Mouse (Mus musculus) lung, adult 2 months (tissue): Measurements from ENCODE around the gene Rbm28. TPM values are rescaled to one million over a fixed set of nuclear protein-coding genes. Genes with fewer than 3 reads are reported as not detected.

Source experiments
- DNase-seq: peaks from one replicate; pipeline ENCODE4 v3.0.0; 2022
- H3K4me1 ChIP-seq: fragments of 200-500 bp; 2 replicates; pipeline ENCODE4 v1.6.1; 2011; ENCODE audit warnings: low read length; ENCODE audit not compliant: control insufficient read depth, insufficient read depth
- H3K4me3 ChIP-seq: fragments of 200-500 bp; replicated peaks from 2 replicates; pipeline ENCODE3; 2011; ENCODE audit warnings: low read depth, mild to moderate bottlenecking, control low read depth, low read length; ENCODE audit errors: extremely low read depth
- CTCF ChIP-seq: fragments of 200-500 bp; IDR thresholded peaks from 2 replicates; pipeline ENCODE4 v1.5.1; 2011; ENCODE audit warnings: mild to moderate bottlenecking, low read length, control low read depth; ENCODE audit not compliant: insufficient read depth
- POLR2A ChIP-seq: fragments of 200-500 bp; IDR thresholded peaks from 2 replicates; pipeline ENCODE4 v1.6.1; 2011; ENCODE audit warnings: low read depth, mild to moderate bottlenecking, control low read depth, low read length, borderline replicate concordance; ENCODE audit errors: extremely low read depth
- WGBS: fragments of 180-500 bp; shearing (Covaris S2); methylation state at CpG from one replicate; pipeline ENCODE4 v1.1.7; 2018; 5-methylcytosine and 5-hydroxymethylcytosine counted together
- polyA plus RNA-seq: library from polyadenylated mRNA; depleted of rRNA; stranded (reverse); fragments of >200 nt; gene quantifications from 2 replicates; pipeline ENCODE4 v1.2.3, GENCODE M21; 2012

Rbm28 gene
- polyA plus RNA-seq, 1 experiment = 10.8 TPM

- peak; percentile 51 for DNase-seq
- Histone ChIP-seq H3K4me1 (peaks cover 3% of the 10 kb centered on the region), H3K4me3 (no peak overlapping the region)
- TF ChIP-seq POLR2A (no peak), CTCF (peak; percentile 96)
- 55% methylated on average over 15 of the region's 15 CpGs for WGBS
These were observed 40.3 kb upstream of the Rbm28 start for GRCm38 (mm10) chr6:29204932-29205614.

GRCm38 (mm10) chr6:29203861-29204585 is 39.2 kb upstream of the Rbm28 start:
- no peak overlapping the region for H3K4me3 ChIP-seq
- WGBS = 76% methylated on average over 6 of the region's 6 CpGs
- no peak for DNase-seq
- TF ChIP-seq CTCF (no peak), POLR2A (no peak)
- H3K4me1 ChIP-seq = peaks cover 3% of the 10 kb centered on the region

- Histone ChIP-seq H3K4me1 (peaks cover 3% of the 10 kb centered on the region), H3K4me3 (no peak overlapping the region)
- DNase-seq = no peak
- no peak for TF ChIP-seq CTCF
- no peak for TF ChIP-seq POLR2A
- WGBS = 89% methylated on average over 13 of the region's 13 CpGs
These were observed 38.3 kb upstream of the Rbm28 start for GRCm38 (mm10) chr6:29203096-29203495.

DNA sequence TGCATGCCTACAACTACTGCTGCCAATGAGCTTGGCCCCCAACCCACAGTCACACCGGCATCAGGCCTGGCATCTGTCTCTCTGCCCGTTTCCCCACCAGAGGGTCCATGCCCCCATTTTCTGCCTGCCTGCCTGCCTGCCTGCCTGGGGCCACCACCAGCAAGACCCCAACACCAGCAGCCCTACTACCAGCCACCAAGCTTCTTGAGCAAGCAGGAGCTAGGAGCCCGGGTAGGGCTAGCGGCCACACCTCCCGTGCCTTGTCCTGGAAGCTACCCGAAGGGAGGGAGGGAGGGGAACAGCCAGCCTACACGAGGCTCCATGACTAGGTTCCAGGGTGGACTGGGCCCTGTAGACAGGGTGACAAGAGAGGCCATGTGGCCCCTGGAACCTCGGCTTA is 37.2 kb upstream of the Rbm28 start:
- DNase-seq = no peak
- Histone ChIP-seq H3K4me3 (no peak overlapping the region), H3K4me1 (peaks cover 3% of the 10 kb centered on the region)
- WGBS = 87% methylated on average over 7 of the region's 8 CpGs
- TF ChIP-seq CTCF = no peak
- no peak for TF ChIP-seq POLR2A

GRCm38 (mm10) chr6:29201341-29201740 is 36.5 kb upstream of the Rbm28 start:
- DNase-seq = no peak
- whole genome bisulfite sequencing = 89% methylated on average over 5 of the region's 5 CpGs
- no peak overlapping the region for H3K4me3 ChIP-seq
- peaks cover 3% of the 10 kb centered on the region for H3K4me1 ChIP-seq
- no peak for TF ChIP-seq CTCF
- TF ChIP-seq POLR2A = no peak

DNA sequence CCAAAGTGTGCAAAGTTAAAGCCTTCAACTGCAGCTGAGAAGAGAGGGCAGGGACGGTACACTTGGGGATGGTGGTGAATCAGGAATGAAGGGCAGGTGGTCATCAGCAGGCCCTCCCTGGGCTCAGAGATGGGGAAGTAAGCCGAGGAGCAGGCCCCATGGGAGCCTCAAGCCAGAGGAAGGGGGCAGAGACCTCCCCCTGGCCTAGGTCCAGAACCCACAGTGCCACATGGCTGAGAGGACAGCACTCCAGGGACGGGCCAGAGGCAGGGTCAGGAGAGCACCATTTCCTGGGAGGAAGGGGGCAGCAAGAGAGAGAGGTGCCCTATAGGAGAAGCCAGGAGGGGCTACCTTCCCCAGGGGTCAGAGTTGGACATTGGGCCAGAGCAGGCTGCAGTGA is 35.7 kb upstream of the Rbm28 start:
- no peak overlapping the region for H3K4me3 ChIP-seq
- H3K4me1 ChIP-seq = 0 out of 2 replicates have a peak, but pooled peaks cover 3% of the 10 kb centered on the region
- WGBS = 63% methylated on average over 3 of the region's 3 CpGs
- DNase-seq = no peak
- TF ChIP-seq POLR2A (no peak), CTCF (no peak)

- WGBS = 47% methylated on average over 8 of the region's 8 CpGs
- TF ChIP-seq CTCF = no peak
- TF ChIP-seq POLR2A = no peak
- DNase-seq = no peak
- no peak overlapping the region for H3K4me3 ChIP-seq
- 0 out of 2 replicates have a peak, but pooled peaks cover 3% of the 10 kb centered on the region for H3K4me1 ChIP-seq
These were observed 34.5 kb upstream of the Rbm28 start for GRCm38 (mm10) chr6:29199223-29199855.

- H3K4me1 ChIP-seq = 0 out of 2 replicates have a peak, but pooled peaks cover 6% of the 10 kb centered on the region
- 18% methylated on average over 25 of the region's 25 CpGs for WGBS
- peak; percentile 88 for TF ChIP-seq CTCF
- no peak for TF ChIP-seq POLR2A
- no peak overlapping the region for H3K4me3 ChIP-seq
- peak; percentile 79 for DNase-seq
These were observed 33.8 kb upstream of the Rbm28 start for GRCm38 (mm10) chr6:29198309-29199222.
